Mouse (Mus musculus) limb, embryonic 15.5 days (tissue): ENCODE data around the gene Cct7. TPM values are rescaled to one million over a fixed set of nuclear protein-coding genes. Genes with fewer than 3 reads are reported as not detected.
A peak's percentile ranks its signal among the peaks of the same experiment; 100 is the strongest.

Source experiments
- ATAC-seq: fragments of 200-750 bp; cut with Nextera tagmentation; 2 replicates; pipeline ENCODE4 v1.8.0; 2017; ENCODE audit warnings: low read depth, moderate TSS enrichment; ENCODE audit not compliant: insufficient number of reproducible peaks, low FRiP score, low TSS enrichment
- H3K27ac ChIP-seq: fragments of 300-500 bp; sonication (generic); 2 replicates; pipeline ENCODE4 v1.5.1; 2015; ENCODE audit warnings: moderate library complexity, mild to moderate bottlenecking, inconsistent platforms
- H3K27me3 ChIP-seq: fragments of 300-500 bp; sonication (generic); 2 replicates; pipeline ENCODE4 v1.6.1; 2015; ENCODE audit warnings: inconsistent platforms
- H3K36me3 ChIP-seq: fragments of 300-500 bp; sonication (generic); 2 replicates; pipeline ENCODE4 v1.6.1; 2015; ENCODE audit warnings: inconsistent platforms
- H3K4me1 ChIP-seq: fragments of 300-500 bp; sonication (generic); 2 replicates; pipeline ENCODE4 v1.6.1; 2015; ENCODE audit warnings: inconsistent platforms
- H3K4me2 ChIP-seq: fragments of 300-500 bp; sonication (generic); 2 replicates; pipeline ENCODE4 v1.6.1; 2015; ENCODE audit warnings: mild to moderate bottlenecking, inconsistent platforms
- H3K4me3 ChIP-seq: fragments of 300-500 bp; sonication (generic); 2 replicates; pipeline ENCODE4 v1.5.1; 2015; ENCODE audit warnings: mild to moderate bottlenecking, inconsistent platforms
- H3K9ac ChIP-seq: fragments of 300-500 bp; sonication (generic); 2 replicates; pipeline ENCODE4 v1.6.1; 2015; ENCODE audit warnings: inconsistent platforms
- H3K9me3 ChIP-seq: fragments of 300-500 bp; sonication (generic); 2 replicates; pipeline ENCODE4 v1.6.1; 2016; ENCODE audit warnings: inconsistent platforms
- WGBS: fragments of 180-500 bp; shearing (Covaris S2); methylation state at CpG from one replicate; pipeline ENCODE4 v1.1.7; 2015; 5-methylcytosine and 5-hydroxymethylcytosine counted together
- polyA plus RNA-seq: library from polyadenylated mRNA; unstranded; fragments of >200 nt; fragmentation: Nextera tagmentation; extraction: Ambion mirVana; gene quantifications from 2 replicates; pipeline ENCODE4 v1.2.1, GENCODE M21; 2015

The Cct7 gene
- polyA plus RNA-seq, 1 experiment from 2014 or later, result 407 TPM

- under 1% methylated on average over 88 of the region's 88 CpGs for WGBS
These were observed 60.2 kb downstream of the Cct7 start for GRCm38 (mm10) chr6:85511286-85512055.

GRCm38 (mm10) chr6:85512056-85512440, 60.7 kb downstream of the Cct7 start:
- ATAC-seq, result 0 out of 2 replicates have a peak, but pooled peaks have one; percentile 30
- WGBS, result 0% methylated on average over 23 of the region's 36 CpGs

More at GRCm38 (mm10) chr6:85511286-85512055, 60.2 kb downstream of the Cct7 start:
- Histone ChIP-seq H3K9me3 (no peaks in the 10 kb centered on the region), H3K9ac (no peak overlapping the region), H3K36me3 (no peaks in the 10 kb centered on the region), H3K4me3 (peak overlapping the region; percentile 43), H3K4me1 (peaks cover 29% of the 10 kb centered on the region), H3K27ac (no peak overlapping the region), H3K27me3 (peaks cover 91% of the 10 kb centered on the region), H3K4me2 (peak overlapping the region; percentile 86)
- 0 out of 2 replicates have a peak, but pooled peaks have one; percentile 7 for ATAC-seq

GRCm38 (mm10) chr6:85512577-85513530, 61.5 kb downstream of the Cct7 start:
- no peak overlapping the region for H3K9ac ChIP-seq
- H3K9me3 ChIP-seq, result no peaks in the 10 kb centered on the region
- peak overlapping the region; percentile 43 for H3K4me3 ChIP-seq
- no peak overlapping the region for H3K27ac ChIP-seq
- H3K4me2 ChIP-seq, result peak overlapping the region; percentile 86
- 1% methylated on average over 77 of the region's 90 CpGs for WGBS
- peaks cover 92% of the 10 kb centered on the region for H3K27me3 ChIP-seq
- ATAC-seq, result no peak
- no peaks in the 10 kb centered on the region for H3K36me3 ChIP-seq
- H3K4me1 ChIP-seq, result peaks cover 29% of the 10 kb centered on the region

More at GRCm38 (mm10) chr6:85512056-85512440, 60.7 kb downstream of the Cct7 start:
- Histone ChIP-seq H3K36me3 (no peaks in the 10 kb centered on the region), H3K4me2 (peak overlapping the region; percentile 86), H3K4me3 (peak overlapping the region; percentile 43), H3K4me1 (peaks cover 29% of the 10 kb centered on the region), H3K27ac (no peak overlapping the region), H3K27me3 (peaks cover 93% of the 10 kb centered on the region), H3K9ac (no peak overlapping the region), H3K9me3 (no peaks in the 10 kb centered on the region)

GRCm38 (mm10) chr6:85513531-85513910, 62.2 kb downstream of the Cct7 start, which contains the start of gene Egr4:
Gene Egr4 (minus strand): TSS chr6:85513589.
- Histone ChIP-seq H3K27me3 (peaks cover 94% of the 10 kb centered on the region), H3K4me1 (peaks cover 29% of the 10 kb centered on the region), H3K36me3 (no peaks in the 10 kb centered on the region), H3K27ac (no peak within 1 kb of the TSS), H3K4me2 (peak within 1 kb of the TSS; percentile 86), H3K4me3 (peak within 1 kb of the TSS; percentile 43), H3K9ac (no peak within 1 kb of the TSS), H3K9me3 (no peaks in the 10 kb centered on the region)
- 2% methylated on average over 37 of the region's 38 CpGs for WGBS
- ATAC-seq, result no peak

GRCm38 (mm10) chr6:85515941-85516340, 64.6 kb downstream of the Cct7 start:
- H3K27me3 ChIP-seq, result peaks cover 77% of the 10 kb centered on the region
- H3K4me3 ChIP-seq, result no peak overlapping the region
- H3K4me1 ChIP-seq, result peaks cover 29% of the 10 kb centered on the region
- 69% methylated on average over 4 of the region's 4 CpGs for WGBS
- no peak overlapping the region for H3K27ac ChIP-seq
- H3K9ac ChIP-seq, result no peak overlapping the region
- no peak for ATAC-seq
- H3K9me3 ChIP-seq, result no peaks in the 10 kb centered on the region
- H3K4me2 ChIP-seq, result no peak overlapping the region
- H3K36me3 ChIP-seq, result no peaks in the 10 kb centered on the region

Other genes with a start within 250 kb of the Cct7 start
- 6.3 and 7.1 TPM in 2 replicates for gene Sfxn5, start 118.1 kb upstream of the Cct7 start, polyA plus RNA-seq
- 21.7 and 24.8 TPM in 2 replicates for gene Rab11fip5, start 76.9 kb upstream of the Cct7 start, polyA plus RNA-seq
- not detected in 2 replicates for gene Noto, start 27.6 kb upstream of the Cct7 start, polyA plus RNA-seq
- gene Smyd5, start 19.5 kb upstream of the Cct7 start, polyA plus RNA-seq, result 48.8 and 50.3 TPM in 2 replicates
- 37.2 and 38.3 TPM in 2 replicates for gene Pradc1, start 456 bp downstream of the Cct7 start, polyA plus RNA-seq
- gene Fbxo41, start 51.5 kb downstream of the Cct7 start, polyA plus RNA-seq, result 0.29 and 0.30 TPM in 2 replicates
- gene Egr4, start 62.1 kb downstream of the Cct7 start, polyA plus RNA-seq, result not detected in 2 replicates
- 2.7 and 4.3 TPM in 2 replicates for gene Alms1, start 136.0 kb downstream of the Cct7 start, polyA plus RNA-seq